Mouse (Mus musculus) megakaryocyte, embryonic 14.5 days (primary cell): ENCODE results near the gene Adsl.

Experiments used
- FLI1 ChIP-seq: IDR thresholded peaks from 2 replicates; pipeline ENCODE4 v1.6.1; 2012; ENCODE audit warnings: low read length, inconsistent platforms, mixed read lengths
- GATA1 ChIP-seq: IDR thresholded peaks from 3 replicates; pipeline ENCODE4 v1.6.1; 2012; ENCODE audit warnings: mixed read lengths, low read length, inconsistent platforms, borderline replicate concordance

DNA sequence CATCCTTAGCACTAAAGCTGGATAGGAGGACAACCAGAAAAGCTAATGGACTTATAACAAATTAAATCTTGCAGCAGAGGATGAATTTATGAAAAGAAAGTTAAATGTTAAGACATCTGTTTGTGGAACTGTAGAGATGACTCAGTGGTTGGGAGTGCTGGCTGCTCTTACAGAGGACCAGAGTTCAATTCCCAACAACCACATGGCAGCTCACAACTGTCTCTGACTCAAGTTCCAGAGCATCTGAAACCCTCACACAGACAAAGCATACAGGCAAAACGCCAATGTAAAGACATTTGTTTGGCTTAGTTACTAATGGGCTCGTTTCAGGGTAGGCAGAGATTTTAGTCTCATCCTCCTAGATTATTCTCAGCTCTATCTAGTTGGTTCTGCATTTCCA is 48.5 kb upstream of the Adsl start:
- TF ChIP-seq GATA1 (no peak), FLI1 (no peak)
